Mouse (Mus musculus) liver, embryonic 16.5 days (tissue): Measurements from ENCODE around the gene Morf4l1. TPM values are rescaled to one million over a fixed set of nuclear protein-coding genes. Genes with fewer than 3 reads are reported as not detected.
A peak's percentile ranks its signal among the peaks of the same experiment; 100 is the strongest.

Experiments
- ATAC-seq: fragments of 200-750 bp; cut with Nextera tagmentation; 2 replicates; pipeline ENCODE4 v1.8.0; 2017; ENCODE audit warnings: low read depth, mild to moderate bottlenecking, moderate number of reproducible peaks, moderate library complexity
- H3K27ac ChIP-seq: fragments of 300-500 bp; sonication (generic); 2 replicates; pipeline ENCODE4 v1.5.1; 2014; ENCODE audit warnings: mild to moderate bottlenecking, low read length
- H3K27me3 ChIP-seq: fragments of 300-500 bp; sonication (generic); 2 replicates; pipeline ENCODE4 v1.6.1; 2014; ENCODE audit warnings: low read depth, low read length, mixed read lengths; ENCODE audit not compliant: control insufficient read depth, insufficient read depth
- H3K36me3 ChIP-seq: fragments of 300-500 bp; sonication (generic); 2 replicates; pipeline ENCODE4 v1.6.1; 2014; ENCODE audit warnings: mild to moderate bottlenecking; ENCODE audit not compliant: control insufficient read depth, insufficient read depth
- H3K4me1 ChIP-seq: fragments of 300-500 bp; sonication (generic); 2 replicates; pipeline ENCODE4 v1.6.1; 2014; ENCODE audit warnings: low read depth, low read length, mixed read lengths; ENCODE audit not compliant: control insufficient read depth
- H3K4me2 ChIP-seq: fragments of 300-500 bp; sonication (generic); 2 replicates; pipeline ENCODE4 v1.6.1; 2014; ENCODE audit warnings: low read depth, low read length, mixed read lengths
- H3K4me3 ChIP-seq: fragments of 300-500 bp; sonication (generic); 2 replicates; pipeline ENCODE4 v1.5.1; 2014; ENCODE audit warnings: low read depth, mild to moderate bottlenecking, low read length
- H3K9ac ChIP-seq: fragments of 300-500 bp; sonication (generic); 2 replicates; pipeline ENCODE4 v1.6.1; 2014; ENCODE audit warnings: low read depth, low read length
- H3K9me3 ChIP-seq: fragments of 300-500 bp; sonication (generic); replicated peaks from 2 replicates; pipeline ENCODE4 v1.6.1; 2016; ENCODE audit warnings: low read length; ENCODE audit not compliant: control insufficient read depth
- WGBS: fragments of 180-500 bp; shearing (Covaris S2); extraction: QIAGEN DNeasy Blood & Tissue Kit; methylation state at CpG from one replicate; pipeline ENCODE4 v1.1.7; 2014; ENCODE audit not compliant: insufficient replicate concordance; 5-methylcytosine and 5-hydroxymethylcytosine counted together
- polyA plus RNA-seq: library from polyadenylated mRNA; unstranded; fragments of >200 nt; fragmentation: Nextera tagmentation; extraction: Ambion mirVana; gene quantifications from 2 replicates; pipeline ENCODE4 v1.2.1, GENCODE M21; 2015

Morf4l1 gene
- polyA plus RNA-seq, 1 experiment from 2014 or later = 103 TPM

DNA sequence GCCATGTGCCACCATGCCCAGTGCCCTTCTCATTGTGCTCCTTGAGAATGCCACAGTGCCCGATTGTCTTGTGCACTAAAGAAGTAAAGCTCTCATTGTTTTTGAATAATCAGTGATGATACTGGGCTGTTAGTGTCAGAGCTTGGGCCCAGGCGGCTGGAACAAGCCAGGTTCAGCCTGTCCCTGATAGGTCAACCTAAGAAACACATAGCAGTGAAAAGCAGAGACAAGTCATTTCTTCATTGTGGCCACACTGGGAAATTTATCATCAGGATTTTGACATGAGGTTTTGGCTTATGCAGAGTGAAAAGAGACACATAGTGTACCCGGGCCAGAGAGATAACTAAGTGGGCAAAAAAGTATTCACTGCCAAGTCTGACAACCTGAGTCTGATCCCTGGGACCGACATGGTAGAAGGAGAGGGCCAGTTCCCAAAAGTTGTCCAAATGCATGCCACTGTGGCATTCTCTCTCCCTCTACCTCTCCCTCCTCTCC lies 7.7 kb upstream of the Morf4l1 start:
- Histone ChIP-seq H3K4me3 (no peak overlapping the region), H3K9me3 (no peaks in the 10 kb centered on the region), H3K4me2 (no peak overlapping the region), H3K27ac (no peak overlapping the region), H3K27me3 (no peaks in the 10 kb centered on the region), H3K9ac (no peak overlapping the region), H3K4me1 (no peaks in the 10 kb centered on the region), H3K36me3 (no peaks in the 10 kb centered on the region)
- ATAC-seq = no peak
- 48% methylated on average over 4 of the region's 4 CpGs for WGBS

DNA sequence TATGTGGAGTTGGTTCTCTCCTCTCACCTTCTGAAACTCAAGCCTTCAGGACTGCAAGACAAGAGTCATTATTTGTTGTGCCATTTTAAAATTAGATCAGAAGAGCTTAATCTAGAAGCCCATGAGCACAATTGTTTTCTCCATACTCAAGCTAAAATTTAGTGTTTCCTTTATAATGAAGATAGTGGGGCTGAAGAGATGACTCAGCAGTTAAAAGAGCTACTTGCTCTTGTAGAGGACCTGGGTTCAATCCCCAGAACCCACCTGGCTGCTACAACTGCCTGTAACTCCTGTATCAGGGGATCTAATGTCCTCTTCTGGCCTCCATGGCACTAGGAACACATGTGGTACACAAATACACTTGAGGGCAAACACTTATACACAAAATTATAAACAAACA lies 2.7 kb upstream of the Morf4l1 start:
- H3K27ac ChIP-seq = no peak overlapping the region
- no peaks in the 10 kb centered on the region for H3K9me3 ChIP-seq
- H3K4me1 ChIP-seq = peaks cover 11% of the 10 kb centered on the region
- no peak for ATAC-seq
- no peak overlapping the region for H3K4me2 ChIP-seq
- H3K9ac ChIP-seq = no peak overlapping the region
- H3K36me3 ChIP-seq = no peaks in the 10 kb centered on the region
- H3K27me3 ChIP-seq = no peaks in the 10 kb centered on the region
- H3K4me3 ChIP-seq = no peak overlapping the region

DNA sequence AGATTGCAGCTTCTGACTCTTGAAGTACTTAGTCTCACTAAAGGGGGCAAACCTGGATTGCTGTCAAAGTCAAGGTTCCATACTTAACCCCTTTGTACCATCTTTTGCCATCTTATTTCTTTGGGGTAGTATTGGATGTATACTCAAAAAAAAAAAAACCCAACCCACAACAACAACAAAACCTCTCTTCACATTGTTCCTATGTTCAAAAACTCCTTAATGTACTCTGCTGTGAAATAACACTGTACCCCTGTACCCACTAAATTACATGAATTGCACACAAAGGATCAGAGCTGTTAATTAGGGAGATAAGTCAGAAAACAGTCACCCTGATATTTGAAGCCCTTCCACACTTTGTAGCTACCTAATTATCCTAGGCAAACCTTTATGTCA lies 730 bp upstream of the Morf4l1 start:
- Histone ChIP-seq H3K9me3 (no peaks in the 10 kb centered on the region), H3K27ac (no peak overlapping the region), H3K36me3 (no peaks in the 10 kb centered on the region), H3K4me3 (peak overlapping the region; percentile 100), H3K27me3 (no peaks in the 10 kb centered on the region), H3K9ac (peak overlapping the region; percentile 98), H3K4me1 (peaks cover 18% of the 10 kb centered on the region), H3K4me2 (peak overlapping the region; percentile 93)
- no peak for ATAC-seq

DNA sequence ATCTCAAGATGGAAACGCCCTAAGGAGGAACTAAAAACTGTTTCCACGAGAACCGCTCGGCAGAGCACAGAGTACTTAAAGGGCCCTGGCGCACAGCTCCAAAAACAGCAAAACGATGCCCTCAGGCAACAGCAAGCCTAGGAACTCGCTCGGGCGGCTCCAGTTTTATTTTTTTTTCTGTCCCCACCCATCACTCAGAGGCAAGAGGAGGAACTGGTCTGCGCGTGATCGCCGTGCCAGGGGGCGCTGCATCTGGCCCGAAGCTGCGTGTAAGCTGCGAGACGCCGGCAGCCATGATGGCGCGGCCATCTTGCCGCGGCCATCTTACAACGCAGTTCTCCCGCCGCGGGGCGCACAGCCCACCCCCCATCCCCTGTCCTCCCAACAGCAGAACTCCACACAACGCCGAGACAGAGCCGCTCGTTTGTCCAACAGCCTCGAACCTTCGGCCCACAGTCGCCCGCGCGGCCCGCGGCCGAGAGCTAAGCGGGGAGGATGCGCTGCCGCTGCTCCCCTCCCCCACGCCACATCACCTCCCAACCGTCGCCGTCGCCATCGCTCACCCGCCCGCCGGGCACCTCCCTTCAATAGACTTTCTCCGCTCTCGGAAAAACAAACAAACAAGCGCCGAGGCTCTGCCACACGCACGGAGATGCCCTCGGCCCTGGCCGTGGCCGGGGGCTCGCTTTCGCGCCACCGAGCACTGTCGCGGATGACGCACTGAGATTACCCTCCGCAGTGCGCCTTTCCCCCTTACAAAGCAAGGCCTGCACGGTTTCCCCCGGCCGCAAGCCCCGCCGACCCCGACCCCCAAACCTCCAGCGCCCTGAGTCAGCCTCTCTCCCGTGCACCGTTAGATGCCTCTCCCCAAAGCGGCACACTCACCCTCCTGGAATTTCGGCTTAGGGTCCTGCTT lies 665 bp downstream of the Morf4l1 start:
- peak; percentile 77 for ATAC-seq
- peaks cover 18% of the 10 kb centered on the region for H3K4me1 ChIP-seq
- under 1% methylated on average over 82 of the region's 82 CpGs for WGBS

DNA sequence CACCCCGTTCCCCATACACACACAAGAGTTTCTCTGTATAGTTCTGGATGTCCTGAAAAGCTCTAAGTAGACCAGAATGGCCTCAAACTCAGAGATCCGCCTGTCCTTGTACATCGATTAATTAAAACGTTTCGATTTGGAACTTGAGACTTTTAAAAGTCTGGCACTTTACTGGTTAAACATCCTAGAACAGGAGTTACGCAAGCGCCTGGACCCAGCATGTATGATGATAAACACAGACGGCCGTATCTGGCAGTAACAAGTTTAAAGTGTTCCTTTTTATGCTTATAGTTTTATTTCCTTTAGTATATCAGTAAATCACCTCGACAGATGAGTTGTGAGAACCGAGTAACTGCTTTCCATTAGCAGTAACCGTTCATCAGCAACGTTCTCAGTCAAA lies 1.4 kb downstream of the Morf4l1 start:
- under 1% methylated on average over 13 of the region's 13 CpGs for WGBS
- no peaks in the 10 kb centered on the region for H3K27me3 ChIP-seq
- peak overlapping the region; percentile 90 for H3K4me2 ChIP-seq
- H3K9me3 ChIP-seq = no peaks in the 10 kb centered on the region
- peak overlapping the region; percentile 98 for H3K9ac ChIP-seq
- peaks cover 3% of the 10 kb centered on the region for H3K36me3 ChIP-seq
- ATAC-seq = no peak
- peak overlapping the region; percentile 100 for H3K4me3 ChIP-seq
- peaks cover 18% of the 10 kb centered on the region for H3K4me1 ChIP-seq
- H3K27ac ChIP-seq = peak overlapping the region; percentile 99

More for the DNA sequence above, 665 bp downstream of the Morf4l1 start:
- H3K4me2 ChIP-seq = peak overlapping the region; percentile 90
- no peaks in the 10 kb centered on the region for H3K9me3 ChIP-seq
- H3K27me3 ChIP-seq = no peaks in the 10 kb centered on the region
- H3K36me3 ChIP-seq = no peaks in the 10 kb centered on the region; the same call in 1 of the 2 replicates
- H3K4me3 ChIP-seq = peak overlapping the region; percentile 100
- H3K27ac ChIP-seq = peak overlapping the region; percentile 99
- H3K9ac ChIP-seq = peak overlapping the region; percentile 98

DNA sequence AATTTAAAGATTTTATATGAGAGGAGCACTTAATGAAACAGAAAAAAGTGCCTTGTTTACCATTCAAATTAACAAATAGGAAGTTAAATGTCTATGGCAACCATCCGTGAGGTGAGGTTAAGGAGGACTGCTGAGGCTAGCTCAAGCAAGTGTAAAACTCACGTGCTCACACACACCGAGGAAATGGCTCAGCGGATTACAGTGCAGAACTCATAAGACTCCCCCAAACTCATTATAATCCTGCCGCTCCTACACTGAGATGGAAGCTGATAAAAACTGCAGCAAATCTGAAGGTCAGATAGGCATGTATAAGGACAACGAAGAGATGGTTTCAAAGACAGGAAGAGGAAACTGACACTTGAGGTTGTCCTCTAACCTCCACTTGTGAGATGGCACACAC lies 5.2 kb downstream of the Morf4l1 start:
- no peak for ATAC-seq
- Histone ChIP-seq H3K27me3 (no peaks in the 10 kb centered on the region), H3K27ac (no peak overlapping the region), H3K36me3 (peaks cover 8% of the 10 kb centered on the region), H3K4me3 (no peak overlapping the region), H3K4me2 (no peak overlapping the region), H3K4me1 (peaks cover 14% of the 10 kb centered on the region), H3K9ac (no peak overlapping the region), H3K9me3 (no peaks in the 10 kb centered on the region)
- 56% methylated on average over 6 of the region's 6 CpGs for WGBS

DNA sequence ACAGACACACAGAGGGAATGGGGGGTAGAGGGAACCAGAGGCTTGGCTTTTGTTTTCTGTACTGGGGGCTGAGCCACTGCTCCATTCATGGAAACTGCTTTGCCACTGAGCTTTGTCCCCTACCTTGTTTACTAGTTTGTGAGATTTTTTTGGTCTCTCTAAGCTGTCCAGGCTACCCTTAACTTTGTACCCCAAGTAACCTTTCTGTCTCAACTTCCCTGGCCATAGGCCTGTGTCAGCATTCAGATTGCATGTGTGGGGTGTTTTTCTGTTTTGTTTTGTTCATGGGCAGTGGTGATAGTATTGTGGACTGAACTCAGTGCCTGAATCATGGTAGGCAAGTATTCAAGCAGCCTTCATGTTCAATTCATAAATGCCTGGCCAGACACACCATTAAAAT lies 6.3 kb downstream of the Morf4l1 start:
- Histone ChIP-seq H3K36me3 (peaks cover 11% of the 10 kb centered on the region), H3K27ac (no peak overlapping the region), H3K27me3 (no peaks in the 10 kb centered on the region), H3K4me1 (peaks cover 14% of the 10 kb centered on the region), H3K9ac (no peak overlapping the region), H3K4me2 (no peak overlapping the region), H3K9me3 (no peaks in the 10 kb centered on the region), H3K4me3 (no peak overlapping the region)
- peak; percentile 42 for ATAC-seq

DNA sequence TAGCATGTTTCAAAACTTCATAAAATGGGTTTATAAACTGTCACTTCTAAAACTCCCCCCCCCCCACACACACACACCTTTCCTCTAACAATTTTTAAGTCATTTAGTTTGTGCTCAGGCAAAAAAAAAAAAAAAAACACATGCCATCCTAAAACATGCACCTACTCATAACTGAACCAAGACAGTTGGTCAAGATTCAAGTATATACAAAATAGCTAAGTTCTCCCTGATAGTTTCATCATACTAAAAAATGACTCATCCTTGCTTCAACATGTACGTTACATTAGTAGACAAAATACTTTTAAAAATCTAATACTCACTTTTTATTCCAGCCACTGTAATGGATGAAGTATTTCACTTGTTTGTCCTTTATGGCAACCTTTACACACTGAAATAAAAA lies 7.7 kb downstream of the Morf4l1 start:
- WGBS = 86% methylated on average over 1 of the region's 1 CpGs
- Histone ChIP-seq H3K4me2 (no peak overlapping the region), H3K27ac (no peak overlapping the region), H3K36me3 (peaks cover 20% of the 10 kb centered on the region), H3K4me3 (no peak overlapping the region), H3K9ac (no peak overlapping the region), H3K4me1 (peaks cover 7% of the 10 kb centered on the region), H3K27me3 (no peaks in the 10 kb centered on the region), H3K9me3 (no peaks in the 10 kb centered on the region)
- ATAC-seq = no peak

DNA sequence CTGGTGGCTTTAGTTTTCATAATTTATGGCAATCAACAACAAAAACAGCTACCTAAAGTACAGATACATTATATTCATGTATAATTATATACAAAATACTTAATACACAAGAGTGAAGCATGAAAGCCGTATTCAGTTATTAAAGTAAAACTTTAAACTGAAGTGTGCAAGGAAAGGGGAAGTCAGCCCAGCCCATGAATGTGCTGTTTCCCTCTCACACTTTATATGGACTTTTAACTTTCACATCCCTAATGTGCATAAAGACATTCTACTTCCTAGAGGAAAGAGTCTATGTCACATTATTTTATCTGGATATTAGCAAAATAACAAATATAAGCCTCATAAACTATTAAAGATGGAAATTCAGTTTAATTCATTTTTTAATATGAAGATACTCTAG lies 9.1 kb downstream of the Morf4l1 start:
- Histone ChIP-seq H3K9ac (no peak overlapping the region), H3K4me3 (no peak overlapping the region), H3K9me3 (no peaks in the 10 kb centered on the region), H3K27ac (no peak overlapping the region), H3K27me3 (no peaks in the 10 kb centered on the region), H3K4me1 (no peaks in the 10 kb centered on the region; the same call in none of the 2 replicates), H3K4me2 (no peak overlapping the region), H3K36me3 (peaks cover 29% of the 10 kb centered on the region)
- WGBS = 81% methylated on average over 1 of the region's 1 CpGs
- no peak for ATAC-seq
